Mouse (Mus musculus): ENCODE results near the gene Selenos.

DNA sequence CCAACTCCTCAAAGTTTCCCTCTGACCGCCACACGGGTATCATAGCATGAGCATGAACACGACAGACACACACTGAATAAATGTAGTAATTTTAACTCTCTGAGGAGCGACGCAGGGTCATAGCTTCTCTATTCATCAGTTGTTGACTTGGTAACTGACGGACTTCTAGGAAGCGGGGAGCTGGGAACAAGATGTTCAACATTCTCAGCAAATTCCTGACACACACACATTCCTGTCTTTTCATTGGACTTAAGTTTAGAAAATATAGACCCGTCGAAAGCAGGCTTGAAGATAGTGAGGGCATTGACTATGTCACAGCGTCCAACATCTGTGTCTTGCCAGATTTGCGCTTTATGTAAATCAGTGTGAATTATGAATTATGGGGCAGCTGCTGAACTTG, 27.8 kb downstream of the Selenos start:
- TF ChIP-seq POLR2A (IDR thresholded peaks at IDR 0.05; ENCODE audit: control insufficient read depth, extremely low read depth, insufficient read depth, low read length, poor library complexity), result no peak
- no peak for TF ChIP-seq CTCF (IDR thresholded peaks at IDR 0.05; ENCODE audit: borderline replicate concordance, control insufficient read depth, extremely low read depth, insufficient read depth, low read length, poor library complexity)

Measured in thymus, adult 2 months (tissue).